Mouse (Mus musculus): ENCODE data around the gene Acer1. TPM values are rescaled to one million over a fixed set of nuclear protein-coding genes. Genes with fewer than 3 reads are reported as not detected.
"Not testable (repeated sequence)": the region's sequence is repeated elsewhere in the genome, so short reads cannot be mapped to it uniquely, and the experiment has no call there.

The Acer1 gene
- total RNA-seq, 2 experiments from 2014 or later, result not detected

DNA sequence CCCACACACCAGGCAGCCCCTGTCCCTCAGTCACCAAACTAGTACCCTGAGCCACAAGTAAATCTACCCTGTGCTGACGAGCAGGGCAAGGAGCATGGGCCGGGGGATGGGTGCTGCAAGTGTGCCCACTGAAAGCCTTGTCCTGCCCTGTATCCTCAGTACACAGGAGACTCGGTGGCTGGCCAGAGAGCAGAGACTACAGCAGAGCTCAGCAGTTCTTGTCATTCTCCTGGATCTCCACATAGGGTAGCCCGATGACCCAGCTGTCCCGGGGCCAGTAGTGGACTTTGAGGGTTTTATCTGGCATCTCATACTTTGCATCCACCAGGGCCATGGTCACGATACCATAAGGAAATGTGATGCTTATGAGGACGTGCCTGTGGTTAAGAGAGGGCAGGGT lies 27.1 kb downstream of the Acer1 start:
- ATAC-seq (replicated peaks; ENCODE audit: poor library complexity), result no peak

DNA sequence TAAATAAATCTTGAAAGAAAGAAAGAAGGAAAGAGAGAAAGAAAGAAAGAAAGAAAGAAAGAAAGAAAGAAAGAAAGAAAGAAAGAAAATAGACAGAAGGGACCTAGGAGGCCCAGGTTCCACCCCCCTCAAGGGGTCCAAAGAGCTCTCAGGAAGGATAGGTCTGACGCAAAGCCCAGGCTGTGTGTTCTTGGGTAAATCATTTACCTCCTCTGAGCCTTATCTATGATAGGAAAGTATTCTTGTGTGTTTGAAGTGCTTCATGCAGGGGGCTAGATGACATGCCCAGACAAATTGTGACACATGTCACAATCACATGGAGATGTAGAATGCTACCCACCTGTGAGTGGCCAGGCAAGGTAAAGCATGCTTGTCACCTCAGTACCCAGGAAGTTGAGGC lies 29.3 kb downstream of the Acer1 start:
- ATAC-seq (replicated peaks; ENCODE audit: poor library complexity), result no peak

DNA sequence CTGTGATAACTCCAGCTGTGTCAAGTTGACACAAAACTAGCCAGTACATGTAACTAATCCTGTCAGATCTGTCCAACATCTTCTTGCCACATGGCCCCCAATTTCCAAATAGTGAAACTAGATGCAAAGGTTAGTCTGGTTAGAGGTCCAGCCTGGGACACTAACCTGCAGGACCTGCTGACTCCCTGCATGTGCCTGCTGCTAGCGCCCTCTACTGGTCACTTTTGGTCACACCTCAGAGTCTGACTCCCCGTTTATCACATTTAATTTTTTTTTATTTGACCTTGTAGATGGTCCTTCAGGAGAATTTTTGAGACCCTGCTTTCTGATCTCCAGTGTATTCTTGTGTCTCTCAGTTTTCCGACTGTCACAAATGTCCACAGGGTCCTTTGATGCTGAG lies 31.0 kb downstream of the Acer1 start:
- ATAC-seq (replicated peaks; ENCODE audit: poor library complexity), result peak; percentile 98

DNA sequence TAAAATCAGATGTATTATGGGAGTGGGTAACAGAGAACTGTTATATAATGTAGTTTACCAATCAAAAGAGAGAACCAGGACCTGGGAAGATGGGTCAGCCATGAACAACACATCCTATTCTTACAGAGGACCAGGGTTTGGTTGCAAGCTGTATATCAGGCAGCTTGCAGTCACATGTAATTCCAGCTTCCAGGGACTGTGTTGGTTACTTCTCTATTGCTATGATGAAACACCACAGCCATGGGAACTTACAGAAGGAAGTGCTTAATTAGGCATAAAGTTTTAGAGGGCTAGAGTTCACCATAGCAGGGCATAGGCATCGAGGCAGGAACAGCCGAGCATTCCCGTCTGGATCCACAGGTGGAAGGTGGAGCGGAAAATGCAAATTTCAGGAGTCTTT lies 43.2 kb downstream of the Acer1 start:
- ATAC-seq (replicated peaks; ENCODE audit: poor library complexity), result peak; percentile 30

DNA sequence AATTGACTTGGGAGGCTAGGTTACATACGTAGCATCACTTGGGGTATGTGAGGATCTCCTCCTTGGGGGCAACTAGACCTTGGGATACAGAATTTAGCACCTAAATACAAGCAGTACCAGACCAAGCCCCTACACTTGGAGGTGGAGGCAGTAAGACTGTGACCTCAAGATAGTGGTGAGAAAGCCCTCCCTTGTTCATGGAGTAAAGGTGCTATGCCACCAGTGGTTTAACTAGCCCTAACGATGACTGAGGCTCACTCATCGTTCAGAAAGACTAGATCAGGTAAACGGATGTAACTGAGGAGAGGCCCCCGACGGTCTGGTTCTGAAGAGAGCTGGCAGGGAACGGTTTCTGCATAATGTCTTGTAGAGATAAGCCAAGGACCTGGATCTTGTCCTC lies 45.2 kb downstream of the Acer1 start:
- no peak for ATAC-seq (replicated peaks; ENCODE audit: poor library complexity)

DNA sequence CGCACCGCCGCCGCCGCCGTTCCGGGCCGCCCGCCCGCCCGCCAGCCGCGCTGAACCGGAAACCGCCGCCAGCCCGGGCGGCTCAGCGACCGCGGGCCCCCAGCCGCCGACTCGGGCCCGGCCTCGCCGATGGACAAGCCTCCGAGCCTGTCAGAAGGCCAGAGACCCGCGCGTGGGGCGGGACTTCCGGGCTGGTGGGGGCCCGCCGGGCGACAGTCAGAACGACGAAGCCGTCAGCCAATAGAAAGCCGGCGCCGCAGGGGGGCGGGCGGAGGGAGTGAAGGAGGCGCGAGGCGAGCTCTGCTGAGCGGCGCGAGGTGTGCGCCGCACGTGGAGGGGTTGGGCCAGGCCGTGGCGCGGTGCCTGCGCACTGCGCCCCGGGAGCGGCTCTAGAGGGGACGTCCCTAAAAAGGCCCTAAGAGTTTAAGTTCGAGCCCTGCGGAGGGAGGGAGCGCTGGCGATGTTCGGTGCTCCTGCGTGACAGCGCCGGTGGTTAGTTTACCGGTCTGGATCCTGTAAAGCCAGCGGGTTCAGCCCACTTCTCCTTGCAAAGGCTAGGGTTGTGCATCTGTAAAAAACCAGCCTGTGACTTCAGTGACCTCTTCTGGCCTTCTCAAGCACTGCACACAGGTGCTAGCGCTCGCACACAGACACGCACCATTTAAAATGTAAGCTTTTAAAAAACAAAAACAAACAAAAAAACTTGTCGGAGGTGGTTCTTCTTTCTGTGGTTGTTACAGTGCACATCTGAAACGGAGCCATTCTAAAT lies 46.4 kb downstream of the Acer1 start, which contains the start of gene Mllt1:
TSS of gene Mllt1 (minus strand) at position 53 of the 769 bp plus-strand sequence.
- peak; percentile 94 for ATAC-seq (replicated peaks; ENCODE audit: poor library complexity)

DNA sequence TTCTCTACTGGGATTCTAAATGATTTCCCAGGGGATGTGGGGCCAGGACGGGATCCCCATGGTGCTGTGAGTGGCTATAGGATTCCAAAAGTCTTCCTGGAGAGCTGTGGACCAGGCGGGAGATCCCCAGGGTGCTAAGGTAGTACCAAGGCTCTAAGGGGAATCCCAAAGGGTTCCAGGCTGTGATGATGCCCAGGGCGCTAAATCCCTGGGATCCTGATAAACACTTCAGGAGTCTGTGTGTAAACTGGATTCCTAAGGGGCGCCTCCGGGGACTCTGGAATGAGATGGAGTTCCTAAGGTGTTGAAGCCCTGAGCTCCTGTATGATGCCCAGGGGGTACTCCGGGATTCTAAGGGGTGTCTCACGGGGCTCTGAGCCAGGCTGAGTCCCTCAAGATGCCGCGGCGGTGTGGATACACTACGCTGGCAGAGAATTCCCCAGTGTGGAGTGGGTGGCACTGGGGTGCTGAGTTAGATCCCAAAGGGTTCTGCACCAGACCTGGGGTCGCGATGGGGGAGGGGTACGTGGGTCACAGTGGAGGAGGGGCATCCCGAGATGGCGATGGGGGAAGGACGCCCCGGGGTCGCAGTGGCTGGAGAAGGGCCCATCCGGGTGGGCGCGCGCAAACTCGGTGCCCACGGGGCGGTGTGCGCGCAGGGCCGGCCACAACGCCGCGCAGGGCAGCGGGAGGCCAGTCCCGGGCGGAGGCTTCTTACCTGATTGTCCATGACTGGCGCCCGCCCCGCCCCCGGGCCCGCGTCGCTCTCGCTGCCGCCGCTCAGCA lies 47.2 kb downstream of the Acer1 start:
- ATAC-seq (replicated peaks; ENCODE audit: poor library complexity), result peak; percentile 5; the same call in 1 of the 2 replicates

DNA sequence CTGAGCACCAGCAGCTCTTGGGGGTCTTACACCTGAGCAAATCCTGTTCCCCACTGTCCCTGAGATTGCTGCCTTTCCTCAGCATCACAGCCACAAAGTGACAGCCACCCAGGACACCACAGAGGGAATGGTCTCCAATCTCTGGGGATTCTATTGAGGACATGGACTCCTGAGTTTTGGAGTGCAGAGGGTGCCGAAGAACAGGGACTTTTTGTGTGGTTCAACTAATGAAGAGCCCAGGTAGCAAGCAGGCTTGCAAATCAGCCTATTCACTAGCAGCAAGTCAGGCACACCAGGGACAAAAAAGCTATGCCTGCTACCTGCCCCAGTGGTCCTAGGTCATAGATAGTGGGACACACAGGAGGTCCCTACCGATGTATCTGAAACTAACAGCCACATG lies 48.5 kb downstream of the Acer1 start:
- ATAC-seq (replicated peaks; ENCODE audit: poor library complexity), result no peak

DNA sequence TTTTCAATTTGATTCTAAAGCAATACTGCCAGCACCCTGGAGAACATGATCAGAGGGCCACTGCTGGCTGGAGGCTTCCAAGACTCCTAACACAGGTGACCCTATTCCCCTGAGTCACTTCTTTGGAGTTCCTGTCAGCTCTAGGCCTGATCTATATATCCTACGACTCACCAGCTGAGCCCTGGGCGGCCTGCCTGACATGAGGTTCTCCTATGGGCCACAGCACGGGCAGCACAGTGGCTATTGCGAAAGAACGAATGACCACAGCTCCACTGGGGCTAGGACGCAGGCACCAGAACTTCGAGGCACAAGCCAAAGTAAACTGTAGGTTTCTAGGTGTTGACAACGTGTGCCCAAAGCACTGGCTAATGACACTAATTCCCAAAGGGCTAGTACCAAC lies 51.9 kb downstream of the Acer1 start:
- ATAC-seq (replicated peaks; ENCODE audit: poor library complexity), result peak; percentile 54

DNA sequence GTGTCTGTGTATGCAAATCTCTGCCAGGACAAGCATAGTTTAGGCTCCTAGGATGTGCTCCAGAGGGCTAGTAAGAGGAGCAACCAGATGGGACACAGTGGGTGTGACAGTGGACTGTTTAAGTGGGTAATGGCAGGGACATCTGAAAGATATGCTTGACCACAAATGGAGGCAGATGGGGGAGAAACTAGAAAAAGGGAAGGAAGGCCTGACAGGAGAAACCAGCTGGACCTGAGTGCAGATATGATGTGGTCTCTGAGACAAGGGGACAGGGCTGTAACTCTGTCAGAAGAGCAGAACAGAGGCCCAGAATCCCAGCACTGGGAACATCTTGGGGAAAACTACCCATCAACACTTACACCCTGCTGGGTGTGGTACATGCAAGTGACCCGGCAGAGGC lies 52.4 kb downstream of the Acer1 start:
- peak; percentile 63 for ATAC-seq (replicated peaks; ENCODE audit: poor library complexity)

DNA sequence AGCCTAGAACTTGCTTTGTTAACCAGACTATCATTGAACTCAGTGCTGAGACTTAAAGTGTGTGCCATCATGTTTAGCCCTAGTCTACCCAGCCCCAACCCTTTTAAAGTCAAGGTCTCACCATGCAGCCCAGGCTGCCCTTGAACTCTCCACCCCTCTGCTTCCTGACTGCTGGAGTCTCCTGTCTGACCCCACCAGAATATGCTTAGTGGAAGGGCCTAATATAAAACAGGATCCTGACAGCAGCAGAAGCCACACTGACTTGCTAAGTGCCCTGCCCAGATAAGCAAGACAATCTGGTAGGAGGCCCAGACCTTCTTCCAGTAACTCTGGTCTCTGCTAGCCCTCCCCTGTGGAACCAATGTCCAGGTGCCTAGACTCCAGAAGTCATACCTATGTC lies 52.8 kb downstream of the Acer1 start:
- ATAC-seq (replicated peaks; ENCODE audit: poor library complexity), result peak; percentile 36

DNA sequence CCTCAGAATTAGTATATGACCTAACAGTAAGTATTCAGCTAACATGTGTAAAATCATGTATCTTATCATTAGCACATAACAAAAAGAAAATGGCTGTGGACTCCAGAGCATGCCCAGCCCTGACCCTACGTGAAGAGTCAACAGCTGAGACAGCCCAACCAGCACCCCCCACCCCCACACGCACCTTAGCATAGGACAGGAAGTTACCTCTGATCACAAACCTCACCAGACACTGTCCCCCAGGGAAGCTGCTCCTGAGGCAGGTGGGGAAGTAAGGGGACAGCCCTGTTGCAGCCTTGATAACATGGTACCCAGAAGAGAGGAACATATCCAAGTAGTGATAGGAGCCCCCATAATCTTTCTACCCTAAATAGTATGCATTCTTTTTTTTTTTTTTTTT lies 55.9 kb downstream of the Acer1 start:
- no peak for ATAC-seq (replicated peaks; ENCODE audit: poor library complexity)

DNA sequence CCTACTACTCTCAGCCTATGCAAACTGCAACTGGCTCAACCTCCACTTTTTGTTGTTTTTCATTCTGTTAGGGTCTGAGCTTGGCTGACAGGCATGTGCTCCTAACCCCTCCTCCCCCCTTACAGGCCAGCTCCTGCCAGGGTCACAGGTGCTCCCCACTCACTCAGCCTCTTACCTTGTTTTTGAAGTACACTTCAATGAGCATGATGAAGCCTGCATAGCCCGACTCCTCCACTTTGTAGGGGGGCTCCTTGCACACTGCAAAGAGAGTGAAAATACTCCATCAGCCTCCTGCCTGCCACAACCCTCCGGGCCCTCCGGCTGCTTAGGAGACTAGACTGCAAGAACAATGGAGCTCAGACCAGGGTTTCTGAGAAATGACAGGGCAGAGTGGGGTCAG lies 62.2 kb downstream of the Acer1 start:
- no peak for ATAC-seq (replicated peaks; ENCODE audit: poor library complexity)

DNA sequence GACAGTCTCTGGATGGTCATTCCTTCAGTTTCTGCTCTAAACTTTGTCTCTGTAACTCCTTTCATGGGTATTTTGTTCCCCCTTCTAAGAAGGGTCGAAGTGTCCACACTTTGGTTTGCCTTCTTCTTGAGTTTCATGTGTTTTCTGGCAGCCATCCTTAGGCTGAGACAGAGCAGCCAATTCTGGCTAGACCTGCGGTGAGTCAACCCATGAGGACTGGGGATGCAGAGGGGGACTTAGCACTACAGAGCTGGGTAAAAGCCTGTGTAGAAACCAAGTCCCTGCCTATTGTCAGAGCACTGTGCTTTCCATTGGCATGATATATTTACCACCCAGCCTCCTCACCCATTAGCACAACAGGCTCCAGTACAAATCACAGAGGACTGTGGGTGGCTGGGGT lies 64.8 kb downstream of the Acer1 start:
- ATAC-seq (replicated peaks; ENCODE audit: poor library complexity), result no peak

DNA sequence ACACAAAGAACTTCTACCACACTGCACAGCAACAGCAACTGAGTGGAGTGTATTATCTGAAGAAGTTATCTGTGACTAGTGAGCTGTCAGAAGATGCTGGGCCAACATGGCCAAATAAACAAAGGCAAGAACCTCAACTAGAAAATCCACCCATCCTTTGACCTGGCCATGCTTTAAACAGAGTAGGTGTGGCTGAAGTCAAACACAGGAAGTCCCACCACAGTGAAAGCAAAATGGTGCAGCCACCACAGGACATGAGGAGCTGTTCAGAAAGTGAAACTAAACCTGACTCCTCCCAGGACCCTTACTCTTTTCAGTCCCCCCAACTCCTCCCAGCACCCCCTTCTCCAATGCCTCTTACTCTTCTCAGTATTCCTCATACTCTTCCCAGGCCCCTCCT lies 68.5 kb downstream of the Acer1 start:
- ATAC-seq (replicated peaks; ENCODE audit: poor library complexity), result peak; percentile 49

DNA sequence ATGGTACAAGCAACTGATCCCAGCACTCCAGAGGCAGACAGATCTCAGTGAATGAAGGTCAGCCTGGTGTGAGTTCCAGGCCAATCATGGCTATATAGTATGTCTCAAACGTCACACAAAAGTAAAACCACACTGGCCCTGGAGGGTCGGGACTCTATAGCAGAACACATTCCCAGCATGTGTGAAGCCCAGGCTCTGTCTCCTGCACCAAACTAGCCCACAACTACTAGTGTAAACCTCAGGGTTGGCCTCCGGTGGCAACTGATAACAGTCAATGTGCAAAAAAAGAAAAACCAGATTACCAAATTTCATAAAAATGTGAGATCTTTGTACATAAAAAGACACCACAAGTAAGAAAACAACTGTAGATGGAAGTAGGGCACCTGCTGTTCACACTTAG lies 68.9 kb downstream of the Acer1 start:
- ATAC-seq (replicated peaks; ENCODE audit: poor library complexity), result peak; percentile 81

DNA sequence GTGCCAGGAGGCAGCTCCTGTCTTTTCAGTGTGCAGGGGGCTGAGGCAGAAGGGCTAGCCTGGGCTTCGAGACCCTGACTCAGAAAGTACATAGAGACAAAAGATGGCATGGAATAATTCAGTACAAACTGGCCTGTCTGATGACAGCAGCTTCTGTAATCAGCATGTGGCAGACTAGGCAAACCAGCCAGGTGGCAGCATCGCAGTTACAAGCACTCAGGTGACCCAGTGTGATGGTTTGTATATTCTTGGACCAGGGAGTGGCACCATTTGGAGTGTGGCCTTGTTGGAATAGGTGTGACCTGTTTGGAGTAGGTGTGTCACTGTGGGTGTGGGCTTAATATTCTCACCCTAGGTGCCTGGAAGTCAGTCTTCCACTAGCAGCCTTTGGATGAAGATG lies 72.2 kb downstream of the Acer1 start:
- ATAC-seq (replicated peaks; ENCODE audit: poor library complexity), result not testable (repeated sequence)

DNA sequence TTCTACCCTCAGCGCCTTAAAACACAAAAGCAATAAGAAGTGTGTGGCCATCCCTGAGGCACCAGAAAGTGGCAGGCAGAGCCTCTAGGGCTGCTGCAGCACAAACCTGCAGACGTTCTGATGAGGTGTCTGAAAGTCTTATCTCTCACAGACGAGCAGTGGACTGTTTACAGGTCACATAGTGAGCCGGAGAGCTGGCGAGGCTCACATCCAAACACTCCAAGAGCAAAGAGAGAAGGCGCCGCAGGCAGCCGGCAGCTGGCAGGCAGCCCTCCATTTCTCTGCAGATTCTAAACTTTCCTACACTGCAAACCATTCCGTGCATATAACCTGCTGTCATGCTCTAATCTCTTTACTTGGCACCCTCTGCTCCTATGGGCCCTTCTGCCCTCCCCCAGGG lies 74.0 kb downstream of the Acer1 start:
- peak; percentile 45 for ATAC-seq (replicated peaks; ENCODE audit: poor library complexity)

DNA sequence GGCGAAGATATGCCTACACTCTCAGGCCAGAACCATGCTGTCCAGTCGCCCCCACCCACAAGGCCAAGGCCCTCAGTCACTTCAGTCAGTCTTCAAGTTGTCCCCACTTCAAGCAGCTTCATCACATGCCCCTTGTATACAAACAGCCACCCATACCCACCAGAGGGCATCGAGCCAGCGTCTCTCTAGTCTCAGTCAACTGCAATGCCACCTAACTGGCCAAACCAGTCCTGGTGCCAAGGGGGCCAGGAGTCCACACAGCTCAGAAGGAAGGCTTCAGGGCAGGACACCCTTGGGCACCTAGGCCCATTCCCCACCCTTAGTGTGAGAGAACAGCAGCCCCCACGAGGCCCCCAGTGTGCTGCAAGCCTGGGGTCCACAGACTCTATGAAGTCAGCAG lies 74.8 kb downstream of the Acer1 start:
- no peak for ATAC-seq (replicated peaks; ENCODE audit: poor library complexity)

DNA sequence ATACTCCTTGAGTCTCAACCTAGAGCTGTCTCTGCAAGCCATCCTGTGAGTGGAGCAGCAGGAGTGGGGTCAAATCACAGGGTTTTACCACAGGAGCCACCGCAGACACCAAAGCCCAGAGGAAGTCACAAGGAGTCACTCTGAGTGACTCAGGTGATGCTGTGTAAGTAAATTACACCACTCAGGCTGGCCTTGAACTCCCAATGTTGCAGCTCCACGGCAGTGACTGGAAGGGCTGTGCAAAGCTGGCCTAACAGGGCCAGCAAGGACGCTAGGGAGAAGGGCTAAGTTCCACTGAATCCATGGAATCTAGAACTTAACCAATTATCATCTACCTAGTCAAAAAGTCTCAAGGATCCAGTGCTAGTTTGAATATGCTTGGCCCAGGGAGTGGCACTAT lies 75.8 kb downstream of the Acer1 start:
- ATAC-seq (replicated peaks; ENCODE audit: poor library complexity), result no peak

Data from megakaryocyte progenitor cell, adult 5-6 weeks (primary cell).